Mouse (Mus musculus) heart, postnatal 4 days (tissue): ENCODE data around the gene Gpr155. TPM values are rescaled to one million over a fixed set of nuclear protein-coding genes. Genes with fewer than 3 reads are reported as not detected.

ENCODE experiments used
- DNase-seq: peaks from one replicate; pipeline ENCODE4 v3.0.0; 2021
- total RNA-seq, 2 experiments: library from RNA; stranded (reverse); gene quantifications; 2 replicates each; pipeline ENCODE4 v1.2.3; 2021

The Gpr155 gene
- total RNA-seq, 2 experiments from 2014 or later: 7.6 TPM

DNA sequence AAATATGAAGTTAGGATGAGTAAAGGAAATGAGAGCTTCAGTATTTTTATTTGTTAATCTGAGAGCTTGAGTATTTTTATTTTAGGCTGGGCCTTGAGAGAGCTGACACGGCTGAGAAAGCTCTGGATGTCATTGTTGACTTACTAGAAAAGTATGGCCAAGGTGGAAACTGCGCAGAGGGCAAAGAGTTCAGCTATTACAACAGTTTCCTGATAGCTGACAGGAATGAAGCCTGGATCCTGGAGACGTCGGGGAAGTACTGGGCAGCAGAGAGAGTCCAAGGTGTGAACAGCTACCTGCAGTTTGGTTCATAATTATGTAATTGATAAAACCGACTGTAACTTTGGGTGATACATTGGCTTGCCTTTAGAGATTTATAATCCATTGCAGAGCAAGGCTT, 67.2 kb downstream of the Gpr155 start:
- DNase-seq: no peak

DNA sequence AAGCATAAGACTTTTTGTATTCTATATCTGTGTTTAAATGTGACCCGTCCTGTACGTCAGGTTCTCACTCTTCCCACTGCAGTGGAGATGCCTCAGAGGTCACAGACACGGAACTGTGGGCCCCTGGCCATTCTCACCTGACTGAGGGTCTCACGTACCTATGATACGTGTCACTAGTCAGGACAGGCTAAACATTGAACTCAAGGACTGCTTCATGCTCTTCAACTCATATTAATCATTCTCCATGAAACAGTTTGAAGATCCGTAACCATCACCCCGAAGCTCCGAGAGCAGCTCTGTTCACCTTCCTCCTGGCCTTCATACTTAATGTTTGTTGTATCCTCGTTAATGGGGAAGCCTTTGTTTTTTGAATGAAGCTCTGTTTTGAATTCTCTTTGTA, 68.9 kb downstream of the Gpr155 start:
- no peak for DNase-seq

DNA sequence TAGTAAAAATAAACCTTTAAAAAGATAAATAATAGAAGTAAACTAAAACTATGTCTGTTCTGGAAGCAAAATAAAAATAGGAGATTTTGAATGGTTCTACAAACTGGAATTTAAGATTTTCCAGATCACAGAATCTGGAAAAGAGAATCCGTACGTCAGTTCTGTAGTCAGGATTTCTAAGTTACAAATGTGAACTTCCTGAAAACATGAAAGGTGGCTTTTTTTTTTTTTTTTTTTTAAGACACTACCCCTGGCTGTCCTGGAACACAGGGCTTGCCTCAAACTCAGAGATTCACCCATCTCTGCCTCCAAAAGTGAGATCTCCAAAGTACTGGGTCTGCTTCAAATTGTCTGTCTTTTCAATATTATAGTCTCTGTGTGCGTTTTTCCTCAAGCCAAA, 72.1 kb downstream of the Gpr155 start:
- no peak for DNase-seq

DNA sequence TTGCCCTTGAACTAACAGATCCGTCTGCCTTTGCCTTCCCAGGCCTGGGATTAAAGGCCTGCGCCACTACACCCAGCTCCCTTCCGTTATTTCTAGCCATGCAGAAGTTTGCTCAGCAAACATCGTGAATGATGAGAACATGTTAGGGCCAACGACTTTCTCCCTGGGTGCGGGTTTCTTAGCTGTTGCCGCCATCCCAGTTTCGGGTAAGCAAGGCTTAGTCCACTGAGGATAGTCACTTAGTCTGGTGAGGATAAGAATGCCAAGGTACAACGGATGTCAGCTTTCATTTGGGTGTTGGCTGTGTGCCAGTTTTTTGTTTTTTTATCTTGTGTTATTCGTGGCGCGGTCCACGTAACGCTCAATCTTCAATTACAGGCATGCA, 73.3 kb downstream of the Gpr155 start:
- DNase-seq: peak; percentile 43

DNA sequence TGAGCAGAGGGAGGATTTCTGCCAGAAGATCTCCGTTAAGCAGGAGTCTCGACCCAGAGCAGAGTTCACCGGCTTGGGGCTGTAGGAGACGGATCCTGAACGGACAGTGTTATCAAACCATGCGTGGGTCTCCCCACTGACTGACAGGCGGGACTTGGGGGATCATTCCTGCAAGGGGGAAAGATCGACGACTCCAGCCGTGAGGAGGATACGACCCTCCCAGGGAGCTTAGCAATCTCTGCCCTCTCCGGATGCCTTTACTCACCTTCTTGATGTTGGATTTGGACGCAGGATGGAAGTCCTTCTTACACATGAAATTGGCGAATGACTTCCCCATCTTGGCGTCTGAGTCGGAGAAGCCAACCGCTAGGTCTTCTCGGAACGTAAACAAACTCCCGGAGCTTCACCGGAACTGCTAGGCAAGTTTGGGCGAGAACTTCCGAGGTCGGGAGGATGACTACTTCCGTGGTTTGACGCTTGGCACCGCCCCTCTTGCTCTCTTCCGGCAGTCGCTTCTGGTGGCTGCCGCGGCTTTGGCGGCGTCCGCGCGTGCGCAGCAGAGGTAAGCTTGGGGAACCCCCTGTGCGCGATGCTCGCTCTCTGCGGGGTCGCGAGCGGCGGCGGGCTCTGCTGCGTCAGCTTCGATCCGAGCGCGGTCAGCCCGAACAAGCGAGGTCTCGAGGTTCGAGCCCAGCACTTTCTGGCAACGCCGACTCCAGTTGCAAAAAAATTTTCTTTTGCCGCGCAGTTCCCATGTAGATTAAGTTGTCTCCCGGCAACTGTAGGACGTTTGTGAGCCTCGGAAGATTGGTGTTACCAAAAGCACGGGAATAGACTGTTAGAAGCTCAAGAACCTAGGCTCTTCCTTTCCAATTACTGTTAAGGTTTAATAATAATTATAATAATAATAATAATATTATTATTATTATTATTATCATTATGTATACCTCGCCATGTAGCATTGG, 73.9 kb downstream of the Gpr155 start, which contains the start of the genes Scrn3 and Cir1:
TSS of gene Scrn3 (plus strand) at position 450 of the 965 bp plus-strand sequence.
TSS of gene Cir1 (minus strand) at position 550 of the 965 bp plus-strand sequence.
- DNase-seq: peak; percentile 96

DNA sequence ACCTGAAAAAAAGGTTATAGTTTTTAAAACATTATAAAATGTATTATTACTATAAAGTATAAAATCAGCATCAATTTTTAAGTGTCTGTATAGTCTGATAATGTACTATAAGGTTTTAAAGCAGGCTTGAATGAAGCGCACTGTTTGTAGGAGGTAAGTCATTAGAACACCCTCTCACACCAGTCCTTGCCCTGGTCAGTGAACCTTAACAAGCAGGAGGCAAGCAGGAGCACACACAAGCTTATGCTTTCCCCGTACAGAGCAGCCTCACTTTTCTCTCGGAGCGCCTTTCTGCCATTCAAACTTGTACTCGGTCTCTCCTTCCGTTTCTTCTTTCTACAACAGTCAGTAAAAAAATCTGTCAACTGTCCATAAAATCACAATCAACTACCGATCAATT, 80.4 kb downstream of the Gpr155 start:
- no peak for DNase-seq

DNA sequence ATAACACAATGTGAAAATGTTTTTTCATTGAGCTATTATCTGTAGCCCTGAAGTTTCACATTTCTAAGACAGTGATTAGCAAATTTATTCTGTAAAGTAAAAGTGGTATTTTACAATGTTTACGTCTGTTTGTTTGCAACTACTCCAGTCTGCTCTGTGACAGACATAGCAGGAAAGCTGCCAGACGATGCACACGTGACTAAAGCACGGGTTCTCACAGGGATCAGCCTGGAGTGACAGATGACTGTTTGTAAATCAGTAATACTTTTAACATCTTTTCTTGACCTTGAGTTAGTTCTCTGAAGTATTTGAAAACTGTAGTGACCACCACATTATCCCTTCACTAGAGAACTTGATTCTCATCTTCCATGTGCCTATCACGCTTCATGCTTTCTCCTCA, 81.9 kb downstream of the Gpr155 start:
- no peak for DNase-seq

DNA sequence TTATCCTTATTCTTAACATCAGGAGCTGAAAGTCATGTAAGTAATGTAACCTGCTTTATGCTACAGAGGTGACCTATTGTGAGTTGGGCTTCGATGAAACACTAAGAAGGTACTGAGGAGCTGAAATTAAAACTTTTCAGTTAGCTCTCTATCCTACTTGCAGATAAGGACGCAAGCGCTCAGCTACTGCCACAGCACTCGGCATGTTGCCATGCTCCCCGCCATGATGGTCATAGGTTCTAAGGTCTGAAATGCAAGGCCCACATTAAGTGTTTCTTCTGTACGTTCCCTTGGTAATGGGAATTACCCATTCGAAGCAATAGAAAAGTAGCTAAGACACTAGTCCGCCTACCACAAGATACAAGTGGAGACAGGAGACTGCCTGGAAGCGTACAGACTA, 83.7 kb downstream of the Gpr155 start:
- DNase-seq: no peak

DNA sequence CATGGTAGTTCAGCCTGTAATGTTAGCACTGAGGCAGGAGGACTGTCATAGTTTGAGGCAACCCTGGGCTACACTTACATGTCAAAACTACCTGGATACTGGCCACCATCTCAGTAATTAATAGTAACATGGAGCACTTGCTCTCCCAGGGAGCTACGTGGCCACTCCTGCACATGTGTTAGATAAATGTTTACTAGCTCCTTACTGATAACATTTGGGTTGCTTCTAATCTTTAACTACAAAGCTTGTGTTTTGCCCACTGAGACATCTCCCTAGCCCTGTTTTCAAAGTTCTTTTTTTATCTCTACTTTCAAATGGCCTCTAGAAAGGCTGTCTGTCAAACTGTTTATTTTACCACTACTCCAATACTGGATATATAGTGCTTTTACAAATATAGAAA, 84.4 kb downstream of the Gpr155 start:
- no peak for DNase-seq

DNA sequence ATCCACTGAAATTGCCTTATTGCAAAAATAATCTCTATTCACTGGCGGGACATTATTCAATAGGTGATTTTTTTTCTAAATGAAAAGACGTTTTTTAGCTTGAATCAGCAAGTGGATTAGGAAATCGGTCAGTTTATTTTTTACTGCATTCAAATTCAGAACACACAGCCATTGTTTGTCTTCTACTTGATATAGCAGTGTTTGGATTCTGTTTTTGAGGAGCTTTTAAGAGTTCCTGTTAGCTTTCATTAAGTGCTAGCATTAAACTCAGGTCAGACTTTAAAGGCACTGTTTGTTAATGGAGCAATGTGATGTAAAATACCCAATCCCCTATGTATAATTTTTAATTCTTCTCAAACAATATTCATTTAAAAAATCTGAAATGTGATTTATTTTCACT, 87.5 kb downstream of the Gpr155 start:
- DNase-seq: no peak

DNA sequence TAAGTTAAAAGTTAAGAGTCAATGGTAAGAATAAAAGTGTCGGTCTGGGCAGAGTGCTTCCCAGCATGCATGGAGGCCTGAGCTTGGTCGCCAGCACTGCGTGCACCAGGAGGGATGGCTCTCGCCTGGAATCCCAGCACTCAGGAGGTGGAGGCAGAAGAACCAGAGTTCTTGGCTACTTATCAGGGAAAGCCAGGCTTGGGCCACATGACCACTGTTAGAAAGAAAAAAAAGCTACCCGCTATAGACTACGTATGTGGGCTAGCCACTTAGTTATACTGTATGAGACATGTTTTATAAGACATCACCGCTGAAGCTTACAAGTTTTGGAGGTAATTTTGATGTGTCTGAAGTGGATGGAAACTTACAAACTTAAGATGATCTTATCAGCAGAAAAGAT, 88.2 kb downstream of the Gpr155 start:
- no peak for DNase-seq

DNA sequence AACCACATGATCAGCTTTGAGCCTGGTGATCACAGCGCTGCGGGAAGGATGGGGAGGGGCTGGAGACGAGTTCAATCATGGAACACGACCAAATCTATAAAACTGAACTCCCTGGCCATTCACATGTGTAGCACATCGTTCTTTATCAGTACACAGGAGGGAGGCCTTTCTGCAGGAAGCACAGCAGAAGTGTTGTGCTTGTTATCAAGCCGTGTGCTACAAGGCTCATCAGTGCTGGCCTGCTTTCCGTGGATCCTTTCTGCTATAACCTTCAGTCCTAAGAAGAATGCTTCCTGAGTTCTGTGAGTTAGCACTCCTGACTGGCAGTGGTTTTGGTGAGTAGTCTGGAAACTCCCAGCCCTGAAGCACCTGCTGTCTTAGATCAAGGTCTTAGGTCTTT, 91.3 kb downstream of the Gpr155 start:
- no peak for DNase-seq

Other genes with a start within 250 kb of the Gpr155 start
- gene Ola1, start 167.6 kb downstream of the Gpr155 start, total RNA-seq: 10 to 100 TPM; 67.3 to 68.2 TPM
- gene Sp9, start 114.6 kb downstream of the Gpr155 start, total RNA-seq: not detected
- gene Scrn3, start 74.0 kb downstream of the Gpr155 start, total RNA-seq: 10 to 100 TPM; 11.2 to 16.6 TPM
- gene Cir1, start 73.9 kb downstream of the Gpr155 start, total RNA-seq: 10 to 100 TPM; 10.8 to 11.1 TPM
- 10 to 100 TPM; 19.0 to 20.8 TPM for gene Wipf1, start 143.2 kb upstream of the Gpr155 start, total RNA-seq
- under 1 TPM in 1 of 2 experiments, not detected in 1; 0.14 TPM for gene Chrna1, start 193.8 kb upstream of the Gpr155 start, total RNA-seq